Mouse (Mus musculus) adrenal gland, postnatal 25 days (tissue): ENCODE data around the gene Dapp1. TPM values are rescaled to one million over a fixed set of nuclear protein-coding genes. Genes with fewer than 3 reads are reported as not detected.
"Not testable (repeated sequence)": the region's sequence is repeated elsewhere in the genome, so short reads cannot be mapped to it uniquely, and the experiment has no call there.

Experiments used
- DNase-seq: peaks from one replicate; pipeline ENCODE4 v3.0.0; 2021; ENCODE audit warnings: mixed read lengths
- total RNA-seq: library from RNA; stranded (reverse); gene quantifications from 2 replicates; pipeline ENCODE4 v1.2.3, GENCODE M21; 2021

Gene Dapp1
- total RNA-seq, 1 experiment from 2014 or later = 6.3 TPM

- no peak for DNase-seq
Observed at GRCm38 (mm10) chr3:137989405-137989804, 8.1 kb upstream of the Dapp1 start.

GRCm38 (mm10) chr3:137980435-137981381, 637 bp downstream of the Dapp1 start:
- DNase-seq = no peak

GRCm38 (mm10) chr3:137978233-137978632, 3.1 kb downstream of the Dapp1 start:
- DNase-seq = no peak

GRCm38 (mm10) chr3:137977629-137978041, 3.7 kb downstream of the Dapp1 start:
- DNase-seq = no peak

GRCm38 (mm10) chr3:137976943-137977628, 4.3 kb downstream of the Dapp1 start:
- no peak for DNase-seq

GRCm38 (mm10) chr3:137975856-137976423, 5.4 kb downstream of the Dapp1 start:
- no peak for DNase-seq

- no peak for DNase-seq
Observed at GRCm38 (mm10) chr3:137975435-137975834, 5.9 kb downstream of the Dapp1 start.

GRCm38 (mm10) chr3:137974306-137974705, 7.0 kb downstream of the Dapp1 start:
- no peak for DNase-seq

GRCm38 (mm10) chr3:137972989-137973388, 8.4 kb downstream of the Dapp1 start:
- DNase-seq = no peak

GRCm38 (mm10) chr3:137972224-137972623, 9.1 kb downstream of the Dapp1 start:
- no peak for DNase-seq

- DNase-seq = peak; percentile 33
Observed at GRCm38 (mm10) chr3:137969951-137970350, 11.4 kb downstream of the Dapp1 start.

GRCm38 (mm10) chr3:137968820-137969486, 12.4 kb downstream of the Dapp1 start:
- DNase-seq = no peak

- DNase-seq = no peak
Observed at GRCm38 (mm10) chr3:137968105-137968819, 13.1 kb downstream of the Dapp1 start.

GRCm38 (mm10) chr3:137964014-137964413, 17.3 kb downstream of the Dapp1 start:
- not testable (repeated sequence) for DNase-seq

- DNase-seq = no peak
Observed at GRCm38 (mm10) chr3:137963508-137963907, 17.8 kb downstream of the Dapp1 start.

GRCm38 (mm10) chr3:137961736-137962385, 19.5 kb downstream of the Dapp1 start:
- no peak for DNase-seq

- DNase-seq = no peak
Observed at GRCm38 (mm10) chr3:137959456-137959855, 21.9 kb downstream of the Dapp1 start.

GRCm38 (mm10) chr3:137958352-137958751, 23.0 kb downstream of the Dapp1 start:
- DNase-seq = no peak

GRCm38 (mm10) chr3:137957864-137958263, 23.5 kb downstream of the Dapp1 start:
- no peak for DNase-seq

GRCm38 (mm10) chr3:137955560-137956081, 25.7 kb downstream of the Dapp1 start:
- DNase-seq = no peak
